Mouse (Mus musculus): Measurements from ENCODE around the gene Vmn1r139. TPM values are rescaled to one million over a fixed set of nuclear protein-coding genes. Genes with fewer than 3 reads are reported as not detected.

The Vmn1r139 gene
- not detected in 2 replicates for polyA plus RNA-seq (2021; fragmentation: Nextera tagmentation)
- long read RNA-seq, experiment 1, result 0 reads
- long read RNA-seq, experiment 2, result 0 reads

DNA sequence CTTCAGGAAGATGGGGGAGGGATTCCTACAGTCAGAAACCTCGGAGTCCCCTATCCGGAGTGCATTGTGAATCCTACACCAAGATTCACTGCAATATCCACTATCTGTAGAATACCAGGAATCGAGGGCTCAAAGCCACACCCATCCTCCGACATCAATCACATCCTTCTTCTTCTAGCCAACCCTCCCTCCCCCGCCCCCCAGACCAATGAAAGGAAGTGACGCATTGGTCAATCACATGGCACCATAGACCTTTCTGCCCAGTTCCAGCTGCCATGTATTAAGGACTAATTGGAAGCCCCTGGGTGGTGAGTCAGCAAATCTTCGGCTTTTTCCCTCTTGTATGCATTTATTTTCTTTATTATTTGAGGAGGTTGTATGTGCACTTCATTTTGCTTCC is at the start of gene Vmn1r139:
TSS of gene Vmn1r139 (plus strand) at position 301 of the 400 bp plus-strand sequence.

DNA sequence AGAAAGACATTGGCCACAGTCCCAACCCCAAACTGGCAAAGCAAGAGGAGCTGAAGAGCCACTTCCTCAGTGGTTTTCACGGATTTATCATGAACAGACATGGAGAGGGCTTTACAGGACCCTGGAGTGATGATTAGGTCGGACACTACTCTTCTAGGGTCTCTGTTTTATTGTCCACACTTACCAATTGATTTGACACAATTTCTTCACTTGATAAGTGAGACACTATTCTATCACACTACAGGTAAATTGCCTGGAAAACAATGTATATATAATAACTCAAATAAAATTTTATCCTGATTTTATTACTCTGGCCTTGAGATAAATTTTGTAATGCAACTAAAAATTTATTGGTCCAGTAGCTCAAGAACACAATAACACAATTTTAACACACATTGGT is 40.1 kb upstream of the Vmn1r139 start, which contains the start of gene Vmn1r138:
TSS of gene Vmn1r138 (minus strand) at position 101 of the 400 bp plus-strand sequence.

DNA sequence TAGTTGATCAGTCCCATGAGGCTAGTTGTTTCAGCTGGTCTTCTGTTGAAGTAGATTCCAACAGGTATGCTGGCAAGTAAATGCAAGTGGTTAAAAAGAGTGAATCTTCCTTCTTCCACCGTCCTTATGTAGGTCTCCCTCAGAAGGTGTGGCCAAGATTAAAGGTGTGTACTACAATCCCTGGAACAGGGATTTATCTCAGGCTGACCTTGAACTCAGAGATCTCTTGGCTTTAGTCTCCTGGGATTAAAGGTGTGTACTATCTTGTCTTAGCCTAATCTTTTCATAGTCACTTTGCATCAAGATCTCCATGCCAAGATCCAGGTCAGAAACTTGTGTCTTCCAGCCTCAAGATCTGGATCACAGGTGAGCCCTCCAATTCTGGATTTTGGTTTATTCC is 12.7 kb upstream of the Vmn1r139 start, which contains the start of gene Gm6176:
TSS of gene Gm6176 (minus strand) at position 101 of the 400 bp plus-strand sequence.

DNA sequence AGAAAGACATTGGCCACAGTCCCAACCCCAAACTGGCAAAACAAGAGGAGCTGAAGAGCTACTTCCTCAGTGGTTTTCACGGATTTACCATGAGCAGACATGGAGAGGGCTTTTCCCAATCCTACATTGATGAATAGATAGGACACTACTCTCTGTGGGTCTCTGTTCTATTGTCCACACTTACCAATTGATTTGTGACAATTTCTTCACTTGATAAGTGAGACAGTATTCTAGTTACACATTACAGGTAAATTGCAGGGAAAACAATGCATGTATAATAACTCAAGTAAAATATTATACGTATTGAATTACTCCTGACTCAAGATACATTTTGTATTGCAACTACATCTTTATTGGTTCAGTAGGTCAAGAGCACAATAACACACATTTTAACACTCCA is 49.3 kb downstream of the Vmn1r139 start, which contains the start of gene Gm16451:
TSS of gene Gm16451 (minus strand) at position 101 of the 400 bp plus-strand sequence.

DNA sequence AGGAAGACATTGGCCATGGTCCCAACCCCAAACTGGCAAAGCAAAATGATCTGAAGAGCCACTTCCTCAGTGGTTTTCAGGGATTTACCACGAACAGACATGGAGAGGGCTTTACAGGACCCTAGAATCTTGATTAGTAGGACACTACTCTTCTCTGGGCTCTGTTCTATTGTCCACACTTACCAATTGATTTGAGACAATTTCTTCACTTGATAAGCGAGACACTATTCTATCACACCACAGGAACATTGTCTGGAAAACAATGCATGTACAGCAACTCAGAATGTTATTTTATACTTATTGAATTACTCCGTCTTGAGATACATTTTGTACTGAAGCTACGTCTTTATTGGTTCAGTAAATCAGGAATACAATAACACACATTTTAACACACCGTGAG is 65.8 kb downstream of the Vmn1r139 start, which contains the start of gene Gm10666:
TSS of gene Gm10666 (minus strand) at position 101 of the 400 bp plus-strand sequence.

Other genes with a start within 250 kb of the Vmn1r139 start
- not detected in 2 replicates for gene Vmn1r135, start 236.7 kb upstream of the Vmn1r139 start, polyA plus RNA-seq (2021; fragmentation: Nextera tagmentation)
- not detected in 2 replicates for gene Gm5725, start 224.8 kb upstream of the Vmn1r139 start, polyA plus RNA-seq (2021; fragmentation: Nextera tagmentation)
- not detected in 2 replicates for gene Gm5891, start 147.8 kb upstream of the Vmn1r139 start, polyA plus RNA-seq (2021; fragmentation: Nextera tagmentation)
- not detected in 2 replicates for gene Vmn1r137, start 74.5 kb upstream of the Vmn1r139 start, polyA plus RNA-seq (2021; fragmentation: Nextera tagmentation)
- gene Vmn1r138, start 40.2 kb upstream of the Vmn1r139 start, polyA plus RNA-seq (2021; fragmentation: Nextera tagmentation), result not detected in 2 replicates
- not detected in 2 replicates for gene Gm6176, start 12.8 kb upstream of the Vmn1r139 start, polyA plus RNA-seq (2021; fragmentation: Nextera tagmentation)
- gene Gm16451, start 49.2 kb downstream of the Vmn1r139 start, polyA plus RNA-seq (2021; fragmentation: Nextera tagmentation), result not detected in 2 replicates
- not detected in 2 replicates for gene Gm10666, start 65.7 kb downstream of the Vmn1r139 start, polyA plus RNA-seq (2021; fragmentation: Nextera tagmentation)
- gene Vmn1r142, start 95.0 kb downstream of the Vmn1r139 start, polyA plus RNA-seq (2021; fragmentation: Nextera tagmentation), result not detected in 2 replicates
- not detected in 2 replicates for gene Vmn1r143, start 120.3 kb downstream of the Vmn1r139 start, polyA plus RNA-seq (2021; fragmentation: Nextera tagmentation)
- not detected in 2 replicates for gene Gm8653, start 132.2 kb downstream of the Vmn1r139 start, polyA plus RNA-seq (2021; fragmentation: Nextera tagmentation)
- not detected in 2 replicates for gene Gm8453, start 160.4 kb downstream of the Vmn1r139 start, polyA plus RNA-seq (2021; fragmentation: Nextera tagmentation)

Data from layer of hippocampus, adult 6 months (tissue).